Mouse (Mus musculus) cerebellum, adult 2 months (tissue): ENCODE measurements around the gene Gpsm3.
A peak's percentile ranks its signal among the peaks of the same experiment; 100 is the strongest.

Experiments
- CTCF ChIP-seq: fragments of 200-500 bp; IDR thresholded peaks from 2 replicates; pipeline ENCODE4 v1.5.1; 2011; ENCODE audit warnings: low read depth, mild to moderate bottlenecking, control low read depth, low read length, moderate library complexity, borderline replicate concordance; ENCODE audit not compliant: insufficient read depth
- POLR2A ChIP-seq: fragments of 200-500 bp; IDR thresholded peaks from 2 replicates; pipeline ENCODE4 v1.6.1; 2011; ENCODE audit warnings: low read length, control low read depth, borderline replicate concordance; ENCODE audit not compliant: insufficient read depth

DNA sequence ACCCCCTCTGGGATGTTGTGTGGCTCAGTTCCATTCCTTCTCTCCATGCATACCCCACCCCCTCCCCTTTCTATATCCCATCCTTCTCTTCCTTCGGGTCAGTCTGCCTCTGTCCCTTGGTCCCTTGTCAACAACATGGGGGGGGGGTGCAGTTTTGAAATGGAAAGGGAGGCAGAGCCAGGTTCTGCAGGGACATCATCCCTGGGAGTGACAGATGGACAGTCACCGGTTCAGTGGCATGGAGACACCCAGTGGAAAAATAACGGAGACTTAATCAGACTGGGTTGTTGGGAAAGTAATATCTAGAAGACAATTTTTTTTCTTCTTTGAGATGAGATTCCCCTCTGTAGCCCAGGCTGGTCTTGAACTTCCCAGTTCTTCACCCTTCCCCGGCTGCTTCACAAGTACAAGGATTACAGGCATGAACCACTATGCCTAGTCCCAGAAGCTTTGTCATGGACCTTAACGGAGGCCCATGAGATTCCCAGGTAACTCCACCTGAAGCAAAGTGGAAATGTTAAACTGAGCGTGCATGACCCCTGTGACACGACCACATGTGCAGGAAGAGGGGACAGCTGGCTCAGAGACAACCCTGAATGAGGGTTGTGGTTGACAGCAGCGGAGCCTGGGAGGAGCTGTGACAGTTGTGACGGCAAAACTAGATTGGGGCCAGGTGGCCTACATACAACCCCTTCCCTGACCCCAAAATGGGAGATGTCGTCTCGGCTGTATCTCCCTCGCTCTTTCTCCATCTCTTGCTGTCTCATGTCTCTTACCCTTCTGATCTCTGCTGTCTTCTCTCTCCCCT, 40.4 kb downstream of the Gpsm3 start:
- TF ChIP-seq POLR2A (peak; percentile 28; the same call in 1 of the 2 replicates), CTCF (no peak)
